Mouse (Mus musculus): ENCODE data around the gene Col23a1. TPM values are rescaled to one million over a fixed set of nuclear protein-coding genes. Genes with fewer than 3 reads are reported as not detected.

Gene Col23a1
- total and polyA plus RNA-seq, 2 experiments from 2014 or later, result 3.5 to 7.2 TPM

GRCm38 (mm10) chr11:51329837-51330714 is 40.4 kb downstream of the Col23a1 start:
- Histone ChIP-seq H3K27me3 (ENCODE audit: control insufficient read depth, insufficient read depth, low read length) (0 out of 2 replicates have a peak, but pooled peaks cover 4% of the 10 kb centered on the region), H3K9me3 (replicated peaks; ENCODE audit: control insufficient read depth, low read length) (0 out of 2 replicates have a peak, but pooled peaks cover 7% of the 10 kb centered on the region), H3K36me3 (replicated peaks; ENCODE audit: control insufficient read depth, insufficient read depth, low read length) (no peaks in the 10 kb centered on the region), H3K27ac (ENCODE audit: low read depth) (no peak overlapping the region), H3K9ac (replicated peaks; ENCODE audit: low read depth, low read length) (no peak overlapping the region), H3K4me3 (ENCODE audit: low read depth, low read length) (no peak overlapping the region), H3K4me2 (ENCODE audit: low read depth, low read length) (no peak overlapping the region), H3K4me1 (ENCODE audit: control insufficient read depth, insufficient read depth) (no peaks in the 10 kb centered on the region)
- TF ChIP-seq CTCF (IDR thresholded peaks at IDR 0.05; ENCODE audit: low read depth) (no peak), EP300 (IDR thresholded peaks at IDR 0.05; ENCODE audit: low read depth) (no peak)
- 63% methylated on average over 11 of the region's 11 CpGs for whole genome bisulfite sequencing
- no peak for ATAC-seq (ENCODE audit: insufficient read depth, low read depth)
- DNase-seq (ENCODE audit: low spot score), result no peak

GRCm38 (mm10) chr11:51334017-51334416 is 44.3 kb downstream of the Col23a1 start:
- no peak for ATAC-seq (ENCODE audit: insufficient read depth, low read depth)
- WGBS, result 37% methylated on average over 5 of the region's 5 CpGs
- no peak overlapping the region for H3K9ac ChIP-seq (replicated peaks; ENCODE audit: low read depth, low read length)

GRCm38 (mm10) chr11:51337585-51337984 is 47.9 kb downstream of the Col23a1 start:
- Histone ChIP-seq H3K4me1 (ENCODE audit: control insufficient read depth, insufficient read depth) (peaks cover 7% of the 10 kb centered on the region; the same call in 1 of the 2 replicates), H3K9ac (replicated peaks; ENCODE audit: low read depth, low read length) (no peak overlapping the region), H3K27me3 (ENCODE audit: control insufficient read depth, insufficient read depth, low read length) (0 out of 2 replicates have a peak, but pooled peaks cover 4% of the 10 kb centered on the region), H3K4me3 (ENCODE audit: low read depth, low read length) (no peak overlapping the region), H3K27ac (ENCODE audit: low read depth) (no peak overlapping the region), H3K9me3 (replicated peaks; ENCODE audit: control insufficient read depth, low read length) (0 out of 2 replicates have a peak, but pooled peaks cover 3% of the 10 kb centered on the region), H3K36me3 (replicated peaks; ENCODE audit: control insufficient read depth, insufficient read depth, low read length) (no peaks in the 10 kb centered on the region), H3K4me2 (ENCODE audit: low read depth, low read length) (no peak overlapping the region)
- ATAC-seq (ENCODE audit: insufficient read depth, low read depth) (no peak), DNase-seq (ENCODE audit: low spot score) (no peak)
- 83% methylated on average over 6 of the region's 6 CpGs for WGBS
- no peak for TF ChIP-seq EP300 (IDR thresholded peaks at IDR 0.05; ENCODE audit: low read depth)
- TF ChIP-seq CTCF (IDR thresholded peaks at IDR 0.05; ENCODE audit: low read depth), result no peak

More at GRCm38 (mm10) chr11:51334017-51334416, 44.3 kb downstream of the Col23a1 start:
- TF ChIP-seq EP300 (IDR thresholded peaks at IDR 0.05; ENCODE audit: low read depth) (no peak), CTCF (IDR thresholded peaks at IDR 0.05; ENCODE audit: low read depth) (no peak)
- H3K4me3 ChIP-seq (ENCODE audit: low read depth, low read length), result no peak overlapping the region
- H3K4me1 ChIP-seq (ENCODE audit: control insufficient read depth, insufficient read depth), result 0 out of 2 replicates have a peak, but pooled peaks cover 6% of the 10 kb centered on the region
- 0 out of 2 replicates have a peak, but pooled peaks cover 7% of the 10 kb centered on the region for H3K9me3 ChIP-seq (replicated peaks; ENCODE audit: control insufficient read depth, low read length)
- no peaks in the 10 kb centered on the region for H3K36me3 ChIP-seq (replicated peaks; ENCODE audit: control insufficient read depth, insufficient read depth, low read length)
- H3K27me3 ChIP-seq (ENCODE audit: control insufficient read depth, insufficient read depth, low read length), result 0 out of 2 replicates have a peak, but pooled peaks cover 4% of the 10 kb centered on the region
- DNase-seq (ENCODE audit: low spot score), result no peak
- no peak overlapping the region for H3K27ac ChIP-seq (ENCODE audit: low read depth)
- no peak overlapping the region for H3K4me2 ChIP-seq (ENCODE audit: low read depth, low read length)

DNA sequence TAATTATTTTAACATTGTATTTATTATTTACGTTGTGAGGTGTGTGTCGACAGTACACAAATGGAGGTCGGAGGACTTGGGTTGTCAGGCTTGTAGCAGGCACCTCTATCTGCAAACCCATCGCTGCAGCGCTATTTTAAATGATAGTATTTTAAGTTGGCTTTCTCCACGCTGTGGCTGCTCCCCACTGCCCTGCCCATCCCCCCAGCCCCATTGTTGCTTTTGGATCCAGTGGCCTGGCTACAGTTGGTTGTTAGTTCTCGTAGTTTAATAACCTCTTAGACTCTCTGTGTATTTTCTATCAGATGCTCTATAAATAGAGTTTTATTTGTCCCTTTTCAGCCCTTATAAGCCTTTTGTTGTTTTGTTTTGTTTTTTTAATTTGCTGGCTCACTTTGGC is 48.7 kb downstream of the Col23a1 start:
- Histone ChIP-seq H3K4me1 (ENCODE audit: control insufficient read depth, insufficient read depth) (peaks cover 12% of the 10 kb centered on the region), H3K36me3 (replicated peaks; ENCODE audit: control insufficient read depth, insufficient read depth, low read length) (no peaks in the 10 kb centered on the region), H3K9me3 (replicated peaks; ENCODE audit: control insufficient read depth, low read length) (no peaks in the 10 kb centered on the region), H3K4me2 (ENCODE audit: low read depth, low read length) (no peak overlapping the region), H3K4me3 (ENCODE audit: low read depth, low read length) (no peak overlapping the region), H3K27me3 (ENCODE audit: control insufficient read depth, insufficient read depth, low read length) (0 out of 2 replicates have a peak, but pooled peaks cover 4% of the 10 kb centered on the region), H3K9ac (replicated peaks; ENCODE audit: low read depth, low read length) (no peak overlapping the region), H3K27ac (ENCODE audit: low read depth) (no peak overlapping the region)
- 71% methylated on average over 7 of the region's 7 CpGs for WGBS
- ATAC-seq (ENCODE audit: insufficient read depth, low read depth) (no peak), DNase-seq (ENCODE audit: low spot score) (no peak)
- no peak for TF ChIP-seq EP300 (IDR thresholded peaks at IDR 0.05; ENCODE audit: low read depth)
- no peak for TF ChIP-seq CTCF (IDR thresholded peaks at IDR 0.05; ENCODE audit: low read depth)

- no peak for TF ChIP-seq EP300 (IDR thresholded peaks at IDR 0.05; ENCODE audit: low read depth)
- no peak for TF ChIP-seq CTCF (IDR thresholded peaks at IDR 0.05; ENCODE audit: low read depth)
- Histone ChIP-seq H3K27ac (ENCODE audit: low read depth) (no peak overlapping the region), H3K27me3 (ENCODE audit: control insufficient read depth, insufficient read depth, low read length) (no peaks in the 10 kb centered on the region), H3K4me2 (ENCODE audit: low read depth, low read length) (no peak overlapping the region), H3K4me1 (ENCODE audit: control insufficient read depth, insufficient read depth) (peaks cover 23% of the 10 kb centered on the region), H3K4me3 (ENCODE audit: low read depth, low read length) (no peak overlapping the region), H3K9me3 (replicated peaks; ENCODE audit: control insufficient read depth, low read length) (no peaks in the 10 kb centered on the region), H3K9ac (replicated peaks; ENCODE audit: low read depth, low read length) (no peak overlapping the region), H3K36me3 (replicated peaks; ENCODE audit: control insufficient read depth, insufficient read depth, low read length) (no peaks in the 10 kb centered on the region)
- ATAC-seq (ENCODE audit: insufficient read depth, low read depth) (no peak), DNase-seq (ENCODE audit: low spot score) (no peak)
- WGBS, result 47% methylated on average over 2 of the region's 2 CpGs
Observed at GRCm38 (mm10) chr11:51341091-51341490, 51.4 kb downstream of the Col23a1 start.

All from heart, postnatal 0 days (tissue).